Mouse (Mus musculus): ENCODE data around the gene Mccc1.
A peak's percentile ranks its signal among the peaks of the same experiment; 100 is the strongest.

Mccc1 gene

GRCm38 (mm10) chr3:36000275-36001239, at the start of gene Mccc1:
Gene Mccc1 (minus strand): TSS chr3:36000678.
- peak; percentile 98 for DNase-seq (ENCODE audit: low spot score)

DNA sequence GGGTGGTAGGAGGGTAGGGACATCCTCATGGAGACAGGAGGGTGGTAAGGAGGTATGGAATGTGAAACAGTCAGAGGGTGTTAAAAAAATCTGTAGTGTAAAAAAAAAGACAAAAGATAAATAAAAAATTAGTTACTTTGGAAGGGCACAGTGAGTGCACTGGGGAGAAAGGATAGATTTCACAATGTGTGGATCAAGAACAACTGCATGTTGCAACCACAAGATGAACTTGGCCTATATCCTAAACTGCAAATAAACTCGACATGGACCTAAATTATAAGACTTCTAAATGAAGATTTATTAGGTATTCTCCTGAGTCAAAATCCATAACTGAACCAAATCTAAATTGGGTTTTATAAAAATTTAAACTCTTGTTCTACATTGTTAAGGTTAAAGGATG, 48.6 kb upstream of the Mccc1 start:
- peak; percentile 83 for DNase-seq (ENCODE audit: low spot score)

DNA sequence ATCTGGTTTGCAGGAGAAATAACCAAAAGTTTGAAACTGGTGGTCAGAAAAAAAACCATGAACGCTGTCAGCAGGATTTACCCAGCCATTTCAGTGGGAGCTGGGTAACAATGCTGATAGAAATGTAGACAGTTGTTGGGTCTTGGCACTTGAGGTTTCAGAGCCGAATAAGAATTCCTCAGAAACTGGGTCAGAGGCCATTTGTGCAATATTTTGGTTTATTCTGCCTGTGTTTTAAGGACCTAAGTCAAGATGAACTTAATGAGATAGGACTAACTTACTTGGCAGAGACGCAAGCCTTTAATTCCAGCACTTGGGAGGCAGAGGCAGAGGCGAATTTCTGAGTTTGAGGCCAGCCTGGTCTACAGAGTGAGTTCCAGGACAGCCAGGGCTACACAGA, 44.6 kb upstream of the Mccc1 start:
- DNase-seq (ENCODE audit: low spot score): peak; percentile 85

GRCm38 (mm10) chr3:36044520-36044919, 44.0 kb upstream of the Mccc1 start:
- peak; percentile 96 for DNase-seq (ENCODE audit: low spot score)

GRCm38 (mm10) chr3:36031740-36032510, 31.4 kb upstream of the Mccc1 start:
- peak; percentile 79 for DNase-seq (ENCODE audit: low spot score)

DNA sequence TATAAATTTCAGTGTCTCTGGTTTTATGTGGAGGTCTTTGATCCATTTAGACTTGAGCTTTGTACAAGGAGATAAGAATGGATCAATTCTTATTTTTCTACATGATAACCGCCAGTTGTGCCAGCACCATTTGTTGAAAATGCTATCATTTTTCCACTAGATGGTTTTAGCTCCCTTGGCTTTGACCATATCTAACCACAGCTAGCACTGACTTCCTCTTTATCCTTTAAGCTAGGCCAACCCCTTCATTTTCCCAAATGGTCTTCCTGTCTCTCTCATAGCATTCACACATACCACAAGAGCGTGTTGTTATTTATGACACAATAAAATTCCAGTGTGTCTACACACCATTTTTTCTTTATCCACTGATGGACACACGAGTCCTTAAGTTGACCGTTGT, 29.5 kb upstream of the Mccc1 start:
- DNase-seq (ENCODE audit: low spot score): no peak

DNA sequence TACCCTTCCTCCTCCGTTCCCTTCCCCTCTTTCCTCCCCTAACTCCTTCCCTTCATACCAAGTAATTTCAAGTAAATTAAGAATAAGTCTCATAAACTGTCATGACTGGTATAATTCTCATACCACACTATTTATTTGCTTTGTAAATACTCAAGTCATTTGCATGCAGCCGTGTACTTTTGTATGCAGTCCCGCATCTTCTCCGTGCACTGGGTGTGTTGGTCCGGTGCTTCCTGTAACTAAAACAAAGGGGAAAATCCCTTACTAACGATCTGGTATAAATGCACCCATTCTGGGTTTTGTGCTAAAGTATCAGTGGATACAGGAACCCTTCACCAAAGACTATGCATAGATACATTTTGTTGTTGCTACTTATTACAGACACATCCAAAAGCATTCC, 25.3 kb upstream of the Mccc1 start:
- no peak for DNase-seq (ENCODE audit: low spot score)

DNA sequence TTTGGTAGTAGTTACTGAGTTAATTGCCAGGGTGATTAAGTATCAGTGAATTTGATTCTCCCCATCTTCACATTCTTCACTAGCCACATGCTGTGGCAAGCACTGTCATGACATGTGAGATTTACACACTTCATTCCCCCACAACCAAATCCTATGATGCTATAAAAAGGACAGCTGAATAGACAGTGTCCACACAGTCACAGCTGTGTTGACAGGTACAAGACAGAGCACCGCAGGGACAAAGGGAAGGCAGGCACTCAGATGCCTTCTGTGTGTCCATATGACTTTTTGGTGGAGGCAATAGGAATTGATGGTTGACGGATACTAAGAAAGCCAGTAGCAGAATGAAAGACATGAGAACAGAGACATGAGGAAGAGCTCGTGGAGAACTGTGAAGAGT, 10.8 kb upstream of the Mccc1 start:
- no peak for DNase-seq (ENCODE audit: low spot score)

- peak; percentile 58 for DNase-seq (ENCODE audit: low spot score)
Measured at GRCm38 (mm10) chr3:36008411-36009154, 8.1 kb upstream of the Mccc1 start.

DNA sequence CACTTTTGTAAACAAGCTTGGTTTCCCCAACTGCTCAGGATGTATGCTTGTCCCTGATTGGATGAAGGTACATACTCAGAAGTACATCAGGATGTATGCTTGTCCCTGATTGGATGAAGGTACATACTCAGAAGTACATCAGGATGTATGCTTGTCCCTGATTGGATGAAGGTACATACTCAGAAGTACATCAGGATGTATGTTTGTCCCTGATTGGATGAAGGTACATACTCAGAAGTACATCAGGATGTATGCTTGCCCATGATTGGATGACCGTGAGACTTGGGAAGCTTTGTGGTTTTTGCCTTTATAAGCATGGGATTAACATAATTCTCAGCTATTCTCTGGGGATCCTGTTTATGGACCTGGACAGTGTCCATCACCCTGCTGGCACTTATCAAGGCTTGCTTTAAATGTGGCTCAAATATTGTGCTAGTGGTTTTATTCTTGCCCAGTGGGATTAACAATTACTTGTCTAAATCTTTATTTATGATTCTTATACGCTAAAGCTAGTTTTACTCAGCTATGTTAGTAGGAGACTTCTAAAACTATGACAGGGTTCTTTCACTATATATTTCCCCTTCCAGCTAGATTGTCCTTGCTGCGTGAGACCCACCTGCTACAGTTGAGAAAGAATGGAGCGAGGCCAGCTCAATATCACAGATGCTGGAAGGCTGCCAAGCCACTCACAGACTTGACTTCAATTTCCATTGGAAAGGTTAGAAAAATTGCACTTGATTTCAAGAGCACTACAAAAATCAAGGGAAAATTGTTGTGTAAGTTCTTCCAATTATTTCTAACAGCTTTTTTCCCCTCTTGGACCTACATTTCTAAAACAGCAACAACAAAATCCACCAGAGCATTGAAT, 3.8 kb upstream of the Mccc1 start:
- DNase-seq (ENCODE audit: low spot score): peak; percentile 64

DNA sequence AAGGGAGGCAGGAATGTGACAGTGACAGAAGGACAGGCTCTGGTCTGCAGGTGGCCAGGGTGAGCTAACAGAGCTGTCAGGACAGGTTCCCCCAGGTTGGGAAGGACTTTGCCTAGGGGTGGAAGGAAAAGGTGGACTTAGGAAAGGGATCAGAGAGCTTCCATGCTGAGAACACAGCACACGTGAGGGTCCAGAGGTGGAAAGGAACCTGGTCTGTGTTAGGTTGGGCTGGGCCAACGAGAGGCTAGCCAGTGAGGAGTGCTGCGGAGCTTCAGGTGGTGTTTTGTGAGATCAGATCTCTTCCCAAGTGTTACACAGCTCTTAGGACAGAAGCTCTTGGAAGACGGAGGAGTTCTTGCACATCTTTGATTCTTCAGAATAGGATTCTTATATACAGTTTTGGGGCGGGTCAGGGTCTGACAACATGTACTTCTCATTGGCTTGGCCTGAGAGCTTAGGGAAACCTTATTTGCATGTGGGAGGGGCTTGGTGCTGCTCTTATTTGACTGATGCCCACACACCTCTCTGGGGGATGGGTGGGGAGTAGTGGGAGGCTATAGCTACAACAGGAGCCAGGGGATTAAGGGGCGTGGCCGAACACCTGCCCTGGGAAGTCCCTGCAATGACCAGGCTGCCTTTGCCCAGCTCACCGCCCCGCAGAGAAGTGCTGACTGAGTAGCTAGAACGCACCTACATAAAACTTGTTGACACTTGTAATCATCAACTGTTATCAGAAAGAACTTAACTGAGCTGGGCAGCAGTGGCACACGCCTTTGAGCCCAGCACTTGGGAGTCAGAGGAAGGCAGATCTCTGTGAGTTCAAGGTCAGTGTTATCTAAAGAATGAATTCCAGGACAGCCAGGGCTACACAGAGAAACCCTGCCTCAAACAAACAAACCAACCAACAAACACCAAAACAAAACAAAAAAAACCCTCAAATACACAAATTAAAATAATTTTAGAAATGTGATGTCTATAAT, 5.6 kb downstream of the Mccc1 start:
- no peak for DNase-seq (ENCODE audit: low spot score)

- DNase-seq (ENCODE audit: low spot score): peak; percentile 46
Measured at GRCm38 (mm10) chr3:35990715-35991114, 9.8 kb downstream of the Mccc1 start.

DNA sequence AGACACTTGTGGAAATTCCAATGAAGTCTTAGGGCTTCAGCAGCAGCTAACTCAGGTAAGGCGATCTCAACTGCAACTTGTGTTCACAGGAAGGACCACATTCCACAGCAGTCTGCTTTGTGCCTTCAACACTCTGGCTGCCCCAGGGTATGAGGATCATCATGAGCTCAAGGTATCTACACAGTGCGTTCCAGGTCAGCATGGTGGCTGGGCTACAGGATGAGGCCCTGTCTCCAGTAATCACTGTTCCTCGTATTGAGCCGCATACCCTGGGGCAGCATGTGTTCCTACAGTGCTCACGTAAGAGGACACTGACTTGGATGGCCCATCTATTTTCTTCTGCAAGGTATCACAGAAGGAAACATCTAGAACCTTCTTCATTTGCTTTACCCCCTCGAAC, 12.4 kb downstream of the Mccc1 start:
- DNase-seq (ENCODE audit: low spot score): no peak

DNA sequence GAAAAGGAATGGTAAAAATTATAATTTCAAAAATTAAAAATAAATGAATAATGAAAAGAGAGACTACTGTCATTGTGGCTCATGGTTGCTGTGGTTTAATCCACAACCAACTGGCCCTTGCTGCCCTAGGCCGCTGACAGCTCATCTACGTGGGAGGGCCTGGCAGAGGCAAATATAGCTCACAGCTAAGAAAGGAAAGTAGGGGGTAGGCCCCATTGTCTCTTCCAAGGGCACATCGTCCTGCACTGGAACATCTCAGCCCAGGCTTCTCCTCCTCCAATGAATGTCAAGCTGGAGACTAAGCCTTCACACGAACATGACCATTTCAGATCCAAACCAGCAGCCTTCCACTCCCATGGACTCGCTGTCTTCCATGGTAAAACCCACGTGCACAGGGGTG, 14.2 kb downstream of the Mccc1 start:
- DNase-seq (ENCODE audit: low spot score): no peak

DNA sequence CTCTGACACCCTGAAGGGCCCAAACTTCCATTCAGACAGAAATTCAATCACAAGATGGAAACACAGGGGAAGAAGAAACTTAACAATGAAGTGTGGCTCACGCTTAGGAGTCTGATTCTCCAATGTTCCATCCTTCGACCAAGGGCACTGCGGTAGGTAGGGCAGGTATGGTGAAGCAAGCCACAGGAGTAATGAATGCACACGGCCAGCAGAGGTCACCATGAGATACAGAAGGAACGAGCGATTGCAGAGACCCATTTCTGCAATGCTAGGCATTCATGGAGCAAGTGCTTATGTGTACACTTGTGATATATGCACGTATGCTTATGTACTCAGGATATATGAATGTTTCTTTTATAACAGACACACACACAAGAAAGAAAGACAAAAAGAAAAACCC, 26.9 kb downstream of the Mccc1 start:
- DNase-seq (ENCODE audit: low spot score): peak; percentile 42

DNA sequence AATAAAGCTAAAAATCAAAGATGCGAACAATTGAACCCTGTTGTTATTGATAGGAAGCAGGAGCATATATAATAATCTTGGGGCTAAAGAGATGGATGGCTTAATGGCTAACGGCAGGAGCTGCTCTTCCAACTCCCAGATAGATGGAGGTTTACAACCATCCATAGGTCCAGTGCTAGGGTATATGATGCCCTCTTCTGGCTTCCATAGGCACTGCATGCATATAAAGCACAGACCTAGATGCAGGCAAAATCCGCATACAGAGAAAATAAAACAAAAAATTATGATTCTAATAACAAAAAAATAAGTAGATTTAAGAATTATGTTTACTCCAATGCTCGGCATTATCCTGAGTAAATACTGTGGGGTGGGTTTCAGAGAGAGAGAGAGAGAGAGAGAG, 27.5 kb downstream of the Mccc1 start:
- DNase-seq (ENCODE audit: low spot score): peak; percentile 18

- no peak for DNase-seq (ENCODE audit: low spot score)
Measured at GRCm38 (mm10) chr3:35971149-35971548, 29.3 kb downstream of the Mccc1 start.

DNA sequence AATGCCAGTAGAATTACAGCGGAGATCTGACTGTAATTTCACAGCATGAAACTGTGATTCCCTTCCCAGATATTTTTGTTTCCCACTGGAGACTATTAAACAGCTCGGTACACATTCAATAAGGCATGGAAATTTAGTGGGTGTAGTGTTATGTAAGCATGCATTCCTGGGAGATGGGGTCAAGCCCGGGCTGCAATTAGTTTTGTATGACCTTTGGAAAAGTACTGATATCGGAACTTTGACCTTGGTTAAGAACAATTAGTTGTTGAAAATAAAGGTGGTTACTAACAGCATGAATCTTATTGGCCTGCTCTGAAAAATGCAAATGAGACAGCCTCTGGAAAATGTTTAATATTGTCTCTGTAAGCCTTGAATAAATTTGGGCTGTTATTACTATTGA, 30.0 kb downstream of the Mccc1 start:
- no peak for DNase-seq (ENCODE audit: low spot score)

DNA sequence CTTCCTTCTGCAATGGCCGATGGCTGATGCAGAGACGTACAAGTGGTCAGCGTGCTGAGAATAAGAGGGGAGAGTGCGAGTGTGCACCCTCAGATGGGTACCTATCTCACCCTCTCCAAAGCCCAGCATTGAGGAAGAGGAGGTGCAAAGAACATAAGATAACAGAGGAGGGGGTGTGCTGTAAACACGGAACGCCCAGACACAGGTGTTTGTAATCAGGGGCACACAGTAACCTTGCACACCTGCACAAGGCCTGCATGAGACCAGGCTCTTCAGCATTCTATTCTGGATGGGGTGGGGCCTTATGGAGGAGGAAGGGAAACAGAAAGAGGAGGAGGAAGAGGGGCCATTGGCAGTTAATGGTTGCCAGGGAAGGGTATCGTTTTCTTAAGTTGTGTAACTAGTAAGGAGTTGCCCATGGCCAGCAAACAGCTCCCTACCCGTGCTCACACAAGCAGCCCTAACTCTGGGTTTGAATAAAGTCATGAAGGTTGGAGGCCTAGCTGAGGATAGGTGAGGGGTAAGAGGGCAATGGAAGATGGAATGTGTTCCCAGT, 33.0 kb downstream of the Mccc1 start:
- no peak for DNase-seq (ENCODE audit: low spot score)

DNA sequence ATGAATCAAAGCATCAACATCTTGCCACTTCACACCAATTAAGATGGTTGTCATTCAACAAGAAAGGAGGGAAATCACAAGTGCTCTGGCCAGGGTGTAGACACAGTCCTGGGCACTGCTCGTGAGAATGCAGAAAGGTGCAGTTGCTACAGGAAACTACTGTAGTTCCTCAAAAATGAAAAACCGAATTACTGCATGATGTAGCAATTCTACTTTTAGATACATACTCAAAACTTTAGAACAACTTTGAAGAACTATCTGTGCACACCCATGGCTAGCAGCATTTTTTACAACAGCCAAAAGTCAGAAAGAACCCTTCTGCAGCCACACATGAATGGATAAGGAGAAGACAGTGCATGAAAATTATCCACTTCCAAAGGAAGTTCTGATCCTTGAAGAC, 34.0 kb downstream of the Mccc1 start:
- no peak for DNase-seq (ENCODE audit: low spot score)

All from adipocyte (in vitro differentiated cells).